Mouse (Mus musculus) right cerebral cortex, adult 2 months (tissue): ENCODE measurements around the gene Tmem189.
"Not testable (repeated sequence)": the region's sequence is repeated elsewhere in the genome, so short reads cannot be mapped to it uniquely, and the experiment has no call there.

Experiments used
- DNase-seq, 2 experiments: peaks; one replicate each; pipeline ENCODE4 v3.0.0; 2021 to 2022; ENCODE audit warnings: low spot score in 2 of 2

Gene Tmem189

GRCm38 (mm10) chr2:167652694-167653093 lies 36.9 kb downstream of the Tmem189 start:
- DNase-seq: no peak

- no peak for DNase-seq
Observed at GRCm38 (mm10) chr2:167651622-167652021, 38.0 kb downstream of the Tmem189 start.

GRCm38 (mm10) chr2:167649290-167650032 lies 40.2 kb downstream of the Tmem189 start:
- DNase-seq: no peak

GRCm38 (mm10) chr2:167646411-167646810 lies 43.2 kb downstream of the Tmem189 start:
- DNase-seq: no peak

- not testable (repeated sequence) for DNase-seq
Observed at GRCm38 (mm10) chr2:167643356-167644052, 46.1 kb downstream of the Tmem189 start.

- DNase-seq: no peak
Observed at GRCm38 (mm10) chr2:167642164-167642563, 47.5 kb downstream of the Tmem189 start.

- DNase-seq: no peak
Observed at GRCm38 (mm10) chr2:167641337-167641736, 48.3 kb downstream of the Tmem189 start.

GRCm38 (mm10) chr2:167640279-167640678 lies 49.3 kb downstream of the Tmem189 start:
- no peak for DNase-seq

GRCm38 (mm10) chr2:167634865-167635512 lies 54.6 kb downstream of the Tmem189 start:
- DNase-seq: no peak

GRCm38 (mm10) chr2:167634338-167634770 lies 55.3 kb downstream of the Tmem189 start:
- DNase-seq: peak; percentile 96 to 99

GRCm38 (mm10) chr2:167633537-167633872 lies 56.1 kb downstream of the Tmem189 start:
- no peak for DNase-seq

GRCm38 (mm10) chr2:167632731-167633536 lies 56.7 kb downstream of the Tmem189 start:
- DNase-seq: no peak

GRCm38 (mm10) chr2:167631591-167632448 lies 57.8 kb downstream of the Tmem189 start, which contains the start of gene Ube2v1:
TSS of gene Ube2v1 (minus strand) at chr2:167632095.
- DNase-seq: peak; percentile 95 to 97

- peak in 1 of 2 experiments; percentile 46 for DNase-seq
Observed at GRCm38 (mm10) chr2:167631181-167631590, 58.4 kb downstream of the Tmem189 start.

- DNase-seq: no peak
Observed at GRCm38 (mm10) chr2:167630421-167630820, 59.2 kb downstream of the Tmem189 start.

- no peak for DNase-seq
Observed at GRCm38 (mm10) chr2:167629665-167630209, 59.9 kb downstream of the Tmem189 start.

- no peak for DNase-seq
Observed at GRCm38 (mm10) chr2:167628872-167629271, 60.8 kb downstream of the Tmem189 start.

GRCm38 (mm10) chr2:167627019-167627418 lies 62.6 kb downstream of the Tmem189 start:
- no peak for DNase-seq

GRCm38 (mm10) chr2:167625670-167626069 lies 64.0 kb downstream of the Tmem189 start:
- no peak for DNase-seq

- DNase-seq: no peak
Observed at GRCm38 (mm10) chr2:167624368-167625075, 65.1 kb downstream of the Tmem189 start.
